Comparison of ENCODE assay signal across 15 mouse cellular contexts in the genomic region with DNA sequence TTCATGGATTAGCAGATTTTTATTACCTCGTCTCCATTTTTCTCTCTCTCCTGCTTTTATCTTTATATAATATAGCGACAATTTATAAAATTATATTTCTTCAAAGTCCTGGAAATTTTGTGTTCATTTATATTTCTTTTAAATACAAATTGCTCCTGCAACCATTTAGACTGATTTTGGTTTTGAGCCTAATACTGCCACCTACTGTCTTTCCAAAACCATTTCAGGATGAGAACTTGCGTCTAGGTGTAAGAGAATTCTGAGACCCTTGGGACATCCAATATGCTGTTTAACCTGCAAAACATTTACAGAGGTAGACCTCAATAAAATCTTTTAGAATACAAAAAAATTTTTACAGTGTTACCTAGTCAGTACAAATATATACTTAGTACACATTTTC.
DNase-seq lines count a peak whose midpoint lies in the region; ATAC-seq and TF ChIP-seq lines count a peak whose summit lies in the region.
"Had no signal": no experiment of that assay in that cellular context is flagged by ENCODE, and none has a peak within 500 bp of the region (broad histone marks: within the 10 kb centered on the region; RNA-seq: fewer than 3 reads in every experiment).

No protein-coding gene starts in this region.

- no peak overlapping the region for H3K4me3 ChIP-seq in forebrain, embryonic 14.5 days (ENCODE audit: low read depth, low read length)
- no peak overlapping the region for H3K4me3 ChIP-seq in forebrain, embryonic 11.5 days (ENCODE audit: low read depth, low read length)
- H3K4me3 ChIP-seq in left cerebral cortex, adult 2 months, result no peak overlapping the region
- no peak overlapping the region for H3K4me3 ChIP-seq in E14TG2a.4 (replicated peaks; ENCODE audit: low read length)
- H3K4me3 ChIP-seq: liver, embryonic 15.5 days had no signal

- TF ChIP-seq CTCF in left cerebral cortex, adult 2 months (IDR thresholded peaks at IDR 0.05), result peak; percentile 44
- 0 out of 2 replicates have a peak, but pooled peaks have one; percentile 7 for TF ChIP-seq CTCF in E14TG2a.4 (conservative IDR thresholded peaks at IDR 0.05; ENCODE audit: low read length)

- H3K4me1 ChIP-seq in forebrain, embryonic 14.5 days (ENCODE audit: control insufficient read depth, insufficient read depth, low read length), result no peaks in the 10 kb centered on the region
- no peaks in the 10 kb centered on the region for H3K4me1 ChIP-seq in forebrain, embryonic 11.5 days (replicated peaks; ENCODE audit: control insufficient read depth, insufficient read depth, low read length)
- H3K4me1 ChIP-seq in E14TG2a.4 (replicated peaks; ENCODE audit: low read depth, low read length), result no peaks in the 10 kb centered on the region
- H3K4me1 ChIP-seq: liver, embryonic 15.5 days had no signal

- H3K9me3 ChIP-seq in forebrain, embryonic 14.5 days (replicated peaks; ENCODE audit: control insufficient read depth, low read length), result no peaks in the 10 kb centered on the region
- no peaks in the 10 kb centered on the region for H3K9me3 ChIP-seq in forebrain, embryonic 11.5 days (ENCODE audit: control insufficient read depth, low read length)
- H3K9me3 ChIP-seq in E14TG2a.4 (ENCODE audit: low read length), result no peaks in the 10 kb centered on the region
- H3K9me3 ChIP-seq: liver, embryonic 15.5 days had no signal

- H3K27me3 ChIP-seq in forebrain, embryonic 14.5 days (replicated peaks; ENCODE audit: control insufficient read depth, insufficient read depth, low read length), result no peaks in the 10 kb centered on the region
- H3K27me3 ChIP-seq in forebrain, embryonic 11.5 days (ENCODE audit: control insufficient read depth, insufficient read depth, low read length), result no peaks in the 10 kb centered on the region
- no peaks in the 10 kb centered on the region for H3K27me3 ChIP-seq in E14TG2a.4 (ENCODE audit: insufficient read depth, low read length)
- H3K27me3 ChIP-seq: liver, embryonic 15.5 days had no signal

- no peaks in the 10 kb centered on the region for H3K36me3 ChIP-seq in forebrain, embryonic 14.5 days (ENCODE audit: control insufficient read depth, insufficient read depth, low read length)
- no peaks in the 10 kb centered on the region for H3K36me3 ChIP-seq in forebrain, embryonic 11.5 days (ENCODE audit: control insufficient read depth, insufficient read depth, low read length)
- no peaks in the 10 kb centered on the region for H3K36me3 ChIP-seq in E14TG2a.4 (ENCODE audit: insufficient read depth, low read length)
- H3K36me3 ChIP-seq: liver, embryonic 15.5 days had no signal

- intact Hi-C loops in left cerebral cortex, adult 2 months (cut with DNase I), result loop anchor here (5.0 to 10.0 kb wide), 2 partner anchors 280 to 492 kb away; no protein-coding TSS in a partner anchor
- intact Hi-C loops in left cerebral cortex, postnatal 36 days (cut with DNase I), result loop anchor here (10.0 kb wide), 2 partner anchors 260 to 490 kb away; a partner anchor contains a TSS

- 35% methylated on average over 3 of the region's 3 CpGs for WGBS in forebrain, embryonic 14.5 days
- WGBS in forebrain, embryonic 11.5 days, result 37% methylated on average over 3 of the region's 3 CpGs

- H3K9ac ChIP-seq in forebrain, embryonic 14.5 days (ENCODE audit: low read length), result no peak overlapping the region
- no peak overlapping the region for H3K9ac ChIP-seq in forebrain, embryonic 11.5 days (ENCODE audit: low read length)
- H3K9ac ChIP-seq: liver, embryonic 15.5 days had no signal

- ATAC-seq in forebrain, embryonic 14.5 days, result no peak
- ATAC-seq in forebrain, embryonic 11.5 days (replicated peaks; ENCODE audit: low FRiP score), result no peak

- no peak overlapping the region for H3K27ac ChIP-seq in forebrain, embryonic 14.5 days (ENCODE audit: low read depth, low read length)
- H3K27ac ChIP-seq in forebrain, embryonic 11.5 days (ENCODE audit: low read depth, low read length), result no peak overlapping the region
- no peak overlapping the region for H3K27ac ChIP-seq in left cerebral cortex, adult 2 months
- H3K27ac ChIP-seq: liver, embryonic 15.5 days had no signal

- DNase-seq in forebrain, embryonic 14.5 days (ENCODE audit: low spot score), result peak; percentile 16
- no peak for DNase-seq in forebrain, embryonic 11.5 days (ENCODE audit: low spot score)
- no peak for DNase-seq in left cerebral cortex, adult 2 months (ENCODE audit: extremely low spot score in 1 of 2, low spot score in 2 of 2)
- DNase-seq in left cerebral cortex, postnatal 36 days (ENCODE audit: low spot score in 2 of 2), result no peak
- peak; percentile 0 for DNase-seq in forelimb bud, embryonic 11.5 days (ENCODE audit: low read depth, low spot score)
- no peak for DNase-seq in cerebellum, postnatal 4 days (ENCODE audit: low spot score in 2 of 2)
- no peak for DNase-seq in lung, postnatal 25 days (ENCODE audit: low spot score)
- DNase-seq: adrenal gland, adult 2 months; cerebellum, postnatal 14 days; heart, adult 11 months; kidney, adult 11 months; kidney, postnatal 4 days; spleen, adult 18-20 months had no signal

- no peak overlapping the region for H3K4me2 ChIP-seq in forebrain, embryonic 14.5 days (ENCODE audit: low read length)
- no peak overlapping the region for H3K4me2 ChIP-seq in forebrain, embryonic 11.5 days (ENCODE audit: low read depth, low read length, severe bottlenecking)
- H3K4me2 ChIP-seq: liver, embryonic 15.5 days had no signal

Comparison
In these comparisons a context has a peak if more than half of its experiments do, and no peak if none do; other contexts are left out.
1. DNase-seq: peak in forebrain, embryonic 14.5 days (single experiment) and forelimb bud, embryonic 11.5 days (single experiment); none in forebrain, embryonic 11.5 days (single experiment), left cerebral cortex, adult 2 months (0 of 2), left cerebral cortex, postnatal 36 days (0 of 2), cerebellum, postnatal 4 days (0 of 2) and lung, postnatal 25 days (single experiment).